Mouse (Mus musculus) urinary bladder, postnatal 36 days (tissue): ENCODE measurements around the gene Mpz.
"Not testable (repeated sequence)": the region's sequence is repeated elsewhere in the genome, so short reads cannot be mapped to it uniquely, and the experiment has no call there.

Experiments
- DNase-seq, 2 experiments: peaks; one replicate each; pipeline ENCODE4 v3.0.0; 2022; ENCODE audit warnings: low spot score in 2 of 2, mixed read lengths in 1 of 2

Mpz gene

DNA sequence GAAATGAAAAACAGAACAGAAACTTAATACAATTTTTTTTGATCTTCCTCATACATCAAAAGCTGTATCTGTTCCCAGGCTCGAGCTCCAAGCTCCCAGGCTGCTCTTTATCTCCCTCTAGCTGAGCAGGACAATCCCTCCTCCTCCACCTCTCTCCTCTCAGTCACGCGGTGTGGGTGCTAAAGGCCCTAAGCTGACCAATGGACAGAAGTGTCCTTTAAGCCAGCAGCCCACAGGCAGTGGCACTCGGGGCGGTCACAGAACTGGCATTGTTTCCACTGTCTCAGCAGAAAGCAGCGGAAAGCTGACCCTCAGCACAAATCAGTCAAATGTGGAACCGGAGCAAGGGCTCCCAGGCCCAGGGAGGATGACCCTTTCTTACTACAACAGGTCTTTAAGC lies 21.3 kb upstream of the Mpz start:
- no peak for DNase-seq

DNA sequence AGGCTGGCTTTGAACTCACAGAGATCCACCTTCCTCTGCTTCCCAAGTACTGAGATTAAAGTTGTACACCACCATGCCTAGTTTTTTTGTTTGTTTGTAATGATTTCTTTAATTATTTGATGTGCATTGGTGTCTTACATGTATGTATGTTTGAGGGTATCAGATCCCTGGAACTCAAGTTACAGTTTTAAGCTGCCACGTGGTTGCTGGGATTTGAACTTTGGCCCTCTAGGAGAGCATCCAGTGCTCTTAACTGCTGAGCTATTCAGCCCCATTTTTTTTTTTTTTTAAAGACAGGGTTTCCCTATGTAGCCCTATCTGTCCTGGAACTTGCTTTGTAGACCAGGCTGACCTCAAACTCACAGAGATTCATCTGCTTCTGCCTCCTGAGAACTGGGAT lies 19.5 kb upstream of the Mpz start:
- DNase-seq: no peak

- DNase-seq: no peak
Measured at GRCm38 (mm10) chr1:171135600-171135999, 14.9 kb upstream of the Mpz start.

DNA sequence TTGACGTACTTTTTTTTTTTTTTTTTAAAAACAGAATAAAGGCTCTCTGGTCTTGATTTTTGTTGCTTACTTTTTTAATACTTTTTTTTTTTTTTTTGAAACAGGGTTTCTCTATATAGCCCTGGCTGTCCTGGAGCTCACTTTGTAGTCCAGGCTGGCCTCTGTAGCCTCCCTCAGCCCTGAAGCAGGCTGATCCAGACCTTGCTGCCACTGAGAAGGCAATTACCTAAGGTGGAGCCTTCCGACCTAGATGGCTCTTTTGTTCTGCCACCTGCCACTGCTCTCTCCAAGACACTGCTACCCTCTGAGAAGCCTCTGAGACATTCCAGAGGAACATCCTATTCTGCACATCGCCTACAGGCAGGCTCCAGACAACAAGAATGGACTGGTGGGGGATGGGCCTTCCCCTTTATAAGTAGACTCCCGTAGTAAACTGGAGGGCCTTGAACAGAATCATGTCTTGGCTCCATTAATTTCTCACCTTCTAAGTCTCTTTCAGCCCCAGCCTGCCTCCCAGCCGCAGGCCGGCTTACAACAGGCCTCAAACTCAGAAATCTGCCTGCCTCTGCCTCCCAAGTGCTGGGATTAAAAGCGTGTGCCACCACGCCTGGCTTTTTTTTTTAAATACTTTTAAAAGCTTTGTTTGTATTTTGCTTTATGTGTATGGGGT lies 12.9 kb upstream of the Mpz start:
- DNase-seq: not testable (repeated sequence)

DNA sequence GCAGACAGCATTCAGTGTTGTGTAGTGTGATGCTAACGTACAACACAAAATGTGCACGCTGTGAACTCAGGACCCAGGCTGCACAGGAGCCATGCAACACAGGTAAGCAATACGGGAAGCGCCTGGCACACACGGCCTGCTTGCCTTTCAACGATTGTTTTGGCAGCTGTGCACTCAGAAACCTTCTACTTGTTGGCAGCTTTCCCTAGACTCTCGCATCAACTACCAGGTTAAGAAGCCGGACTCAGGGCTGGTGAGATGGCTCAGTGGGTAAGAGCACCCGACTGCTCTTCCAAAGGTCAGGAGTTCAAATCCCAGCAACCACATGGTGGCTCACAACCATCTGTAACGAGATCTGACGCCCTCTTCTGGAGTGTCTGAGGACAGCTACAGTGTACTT lies 7.5 kb upstream of the Mpz start:
- DNase-seq: not testable (repeated sequence)

DNA sequence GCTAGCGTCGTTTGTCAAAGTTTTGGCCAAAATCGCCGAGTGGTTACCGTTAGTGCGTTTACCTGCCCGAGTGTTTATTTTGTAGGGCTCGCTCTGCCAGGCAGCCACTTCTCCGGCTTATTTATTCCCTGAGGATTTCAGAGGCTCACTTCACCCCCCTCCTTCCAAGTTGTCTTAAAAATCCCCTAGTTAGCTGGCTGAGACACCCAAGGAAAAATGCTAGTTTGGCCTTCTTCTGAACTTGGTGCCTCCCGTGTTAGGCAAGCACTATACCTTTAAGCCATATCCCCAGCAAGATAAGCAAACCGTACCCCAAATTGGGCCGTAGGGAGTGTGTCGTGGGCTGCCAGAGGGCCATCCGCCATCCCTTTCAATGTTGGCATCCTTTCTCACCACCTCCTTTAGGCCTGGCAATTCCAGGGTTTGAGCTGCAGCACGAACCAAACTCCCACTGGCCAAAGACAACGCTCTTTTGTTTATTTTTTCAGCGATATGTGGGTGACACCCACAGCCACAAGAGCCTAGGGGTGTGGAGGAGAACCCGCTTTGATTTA lies 404 bp downstream of the Mpz start:
- DNase-seq: peak in 1 of 2 experiments; percentile 11

DNA sequence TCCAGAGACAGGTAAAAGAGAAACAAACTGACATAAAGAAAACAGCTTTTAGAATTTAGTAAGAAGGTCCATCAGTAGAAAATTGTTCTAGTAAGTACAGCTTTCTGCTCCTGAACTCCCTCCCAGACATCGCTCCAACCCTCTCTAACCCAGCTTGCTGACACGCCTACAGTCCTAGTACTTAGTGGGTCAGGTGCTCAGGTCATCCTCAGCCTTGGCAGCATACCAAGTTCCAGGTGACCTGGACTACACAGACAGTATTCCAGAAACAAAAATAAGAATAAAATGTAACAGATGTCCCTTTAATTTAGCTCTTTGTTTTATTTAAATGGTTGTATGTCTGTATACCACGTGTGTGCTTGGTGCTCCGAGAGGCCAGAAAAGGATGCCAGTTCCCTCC lies 1.5 kb downstream of the Mpz start:
- DNase-seq: no peak

DNA sequence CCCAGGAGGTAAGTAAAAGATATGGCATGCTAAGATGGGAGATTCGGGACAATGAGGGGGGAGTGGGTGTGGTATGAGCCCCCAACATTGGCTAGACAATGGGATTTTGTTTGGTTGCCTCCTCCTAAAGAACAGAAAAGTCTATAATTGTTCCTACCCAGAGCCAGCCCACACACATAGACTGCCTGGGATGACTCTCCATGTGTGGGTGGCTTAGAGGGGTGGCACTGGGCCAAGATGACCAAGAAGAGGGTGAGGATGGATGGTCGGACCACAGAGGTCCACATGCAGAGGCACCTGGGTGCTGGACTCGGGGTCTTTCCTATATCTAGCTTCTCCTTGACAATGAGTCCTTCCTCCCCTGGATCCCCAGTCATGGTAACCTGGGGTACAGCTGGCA lies 6.1 kb downstream of the Mpz start:
- no peak for DNase-seq

GRCm38 (mm10) chr1:171157965-171158364 lies 7.5 kb downstream of the Mpz start:
- DNase-seq: no peak

DNA sequence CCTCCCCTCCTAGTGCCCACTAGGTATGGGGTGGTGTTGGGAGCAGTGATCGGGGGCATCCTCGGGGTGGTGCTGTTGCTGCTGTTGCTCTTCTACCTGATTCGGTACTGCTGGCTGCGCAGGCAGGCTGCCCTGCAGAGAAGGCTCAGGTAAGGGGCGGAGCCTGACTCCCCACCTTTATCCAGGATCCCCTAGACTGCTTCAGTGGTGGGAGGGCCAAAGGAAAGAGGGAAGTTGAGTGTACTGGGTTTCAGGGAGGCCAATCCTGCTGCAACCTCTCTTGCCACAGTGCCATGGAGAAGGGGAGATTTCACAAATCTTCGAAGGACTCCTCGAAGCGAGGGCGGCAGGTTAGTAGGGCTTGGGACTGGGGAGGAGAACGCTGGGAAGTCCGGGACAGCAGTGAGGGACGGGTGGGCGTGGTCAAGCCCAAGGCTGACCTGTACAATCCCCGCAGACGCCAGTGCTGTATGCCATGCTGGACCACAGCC lies 9.0 kb downstream of the Mpz start:
- DNase-seq: peak; percentile 13 to 15

DNA sequence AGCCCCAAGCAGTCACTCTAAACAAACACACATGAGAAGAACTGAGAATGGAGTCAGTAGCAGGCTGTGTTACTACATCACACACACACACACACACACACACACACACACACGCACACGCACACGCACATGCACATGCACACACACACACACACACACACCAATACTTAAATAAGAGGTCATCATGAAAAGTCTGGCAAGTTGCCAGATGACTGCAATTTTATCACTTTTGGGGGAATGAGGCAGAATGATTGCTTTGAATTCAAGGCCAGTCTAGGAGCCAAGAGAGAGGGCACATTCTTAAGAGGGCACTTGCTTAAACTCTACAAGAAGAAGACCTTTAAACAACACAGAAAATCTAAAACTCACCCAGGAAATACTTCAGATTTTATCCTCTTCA lies 12.0 kb downstream of the Mpz start:
- DNase-seq: no peak

DNA sequence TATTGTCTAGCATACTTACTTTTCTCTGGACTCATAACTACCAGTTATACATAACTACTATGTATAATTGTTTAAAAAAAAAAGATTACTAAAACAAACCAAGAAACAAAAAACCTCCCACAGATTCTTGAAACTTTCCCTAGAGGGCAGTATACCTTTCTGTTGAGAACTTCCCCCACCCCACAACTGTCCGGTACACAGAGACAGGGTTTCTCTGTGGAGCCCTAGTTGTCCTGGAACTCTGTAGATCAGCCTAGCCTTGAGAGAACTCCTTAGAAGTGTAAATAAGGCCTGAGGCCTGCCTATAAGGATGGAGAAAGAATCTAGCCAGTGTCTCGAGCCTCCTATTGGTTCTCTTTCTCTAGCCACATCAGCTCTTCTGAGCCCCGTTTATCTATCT lies 13.7 kb downstream of the Mpz start:
- no peak for DNase-seq

DNA sequence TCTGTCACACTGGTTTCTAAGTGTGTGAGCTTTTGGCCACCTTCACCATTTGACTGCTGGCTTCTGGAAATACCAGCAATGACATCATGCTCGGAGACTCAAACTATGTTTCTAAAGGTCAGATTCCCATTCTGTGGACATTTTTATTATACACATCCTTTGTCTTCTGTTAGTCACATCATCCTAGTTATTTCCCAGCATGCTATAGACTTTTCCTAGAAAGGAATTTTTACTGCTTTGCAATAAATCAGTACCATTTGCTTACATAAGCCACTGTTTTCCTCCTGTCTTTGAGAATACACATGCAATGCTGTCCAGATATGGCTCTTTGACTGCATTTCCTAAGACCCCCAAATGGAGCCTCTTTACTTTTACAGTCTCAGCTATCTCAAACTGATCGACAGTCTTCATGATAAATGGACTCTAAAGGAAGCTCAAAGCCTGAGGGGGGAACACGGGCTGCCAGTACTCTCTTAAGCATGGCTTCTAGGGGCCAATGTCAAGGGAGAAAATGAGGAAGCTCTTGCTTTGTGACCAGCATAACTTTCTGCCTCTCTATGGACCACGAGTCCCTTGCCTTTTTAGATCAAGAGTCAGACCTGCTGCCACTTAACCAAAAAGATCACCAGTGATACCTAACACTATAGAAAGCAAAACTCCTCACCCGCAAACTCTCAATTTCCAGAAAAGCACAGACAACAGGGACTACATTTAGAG lies 15.3 kb downstream of the Mpz start:
- no peak for DNase-seq

- DNase-seq: no peak
Measured at GRCm38 (mm10) chr1:171168906-171169305, 18.4 kb downstream of the Mpz start.

DNA sequence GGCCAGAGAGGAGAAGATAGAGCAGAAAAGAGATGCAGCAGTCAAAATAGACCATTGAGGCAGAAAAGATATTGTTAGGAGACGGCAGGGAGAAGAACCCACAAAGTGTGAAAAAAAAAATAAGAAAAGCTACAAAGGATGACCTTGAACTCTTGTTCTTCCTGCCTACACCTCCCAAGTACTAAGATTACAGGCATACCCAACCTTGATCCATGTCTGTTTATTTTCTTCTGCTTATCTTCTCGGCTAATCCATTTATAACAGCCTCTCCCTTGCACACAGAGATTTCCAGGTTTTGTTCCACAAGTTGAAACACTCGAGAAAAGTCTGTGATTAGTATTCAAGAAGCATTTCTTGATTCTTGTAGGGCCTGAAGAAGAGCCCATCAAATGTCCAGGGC lies 19.4 kb downstream of the Mpz start:
- DNase-seq: no peak

- no peak for DNase-seq
Measured at GRCm38 (mm10) chr1:171171138-171171537, 20.6 kb downstream of the Mpz start.

DNA sequence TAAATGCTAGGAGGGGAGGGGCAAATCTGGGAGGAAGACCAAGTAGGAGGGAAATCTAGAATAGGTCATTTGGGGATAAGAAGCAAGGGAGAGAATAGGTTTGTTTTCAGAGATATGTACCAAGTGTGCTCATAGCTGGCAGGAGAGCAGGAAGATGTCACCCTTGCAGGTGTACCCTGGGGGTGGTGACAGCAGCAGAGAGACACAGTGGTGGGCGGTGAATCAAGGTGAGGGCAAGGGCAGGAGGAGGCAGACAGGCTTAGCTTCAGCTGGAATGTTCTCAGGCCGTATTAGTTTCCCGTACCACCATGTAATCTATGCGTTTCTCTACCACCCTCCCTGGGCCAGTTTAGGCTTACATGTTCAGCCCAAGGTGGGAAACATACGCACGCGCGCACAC lies 22.3 kb downstream of the Mpz start:
- no peak for DNase-seq

DNA sequence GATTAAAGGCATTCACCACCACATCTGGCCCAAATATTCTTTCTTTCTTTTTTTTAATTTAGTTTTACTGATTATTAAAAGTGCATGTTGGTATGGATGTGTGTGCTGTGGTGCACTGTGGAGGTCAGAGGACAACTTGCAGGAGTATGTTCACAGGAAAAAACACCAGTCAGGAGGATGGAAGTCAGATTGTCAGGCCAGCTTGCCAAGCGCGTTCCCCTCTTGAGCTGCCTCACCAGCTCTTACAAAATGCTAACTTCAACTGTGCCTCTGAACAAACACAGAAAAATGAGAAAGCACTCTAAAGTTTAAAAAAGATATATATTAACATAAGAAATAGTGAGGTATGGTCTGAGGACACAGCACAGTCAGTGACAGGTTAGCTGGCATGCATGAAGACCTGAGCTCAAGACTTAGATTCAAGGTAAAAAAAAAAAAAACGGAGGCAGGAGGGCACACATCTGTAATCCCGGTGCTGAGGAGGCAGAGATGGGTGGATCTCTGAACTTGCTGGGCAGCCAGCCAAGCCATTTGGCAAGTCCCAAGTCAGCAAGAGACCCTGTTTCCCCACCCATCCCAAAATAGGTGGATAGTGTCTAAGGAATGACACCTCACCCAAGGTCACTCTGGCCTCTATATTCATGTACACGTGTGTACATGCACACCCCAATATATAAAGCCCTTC lies 29.1 kb downstream of the Mpz start:
- no peak for DNase-seq

GRCm38 (mm10) chr1:171183025-171183424 lies 32.5 kb downstream of the Mpz start:
- DNase-seq: no peak

GRCm38 (mm10) chr1:171183620-171184019 lies 33.1 kb downstream of the Mpz start:
- no peak for DNase-seq

- peak; percentile 64 to 69 for DNase-seq
Measured at GRCm38 (mm10) chr1:171184314-171184713, 33.8 kb downstream of the Mpz start.

DNA sequence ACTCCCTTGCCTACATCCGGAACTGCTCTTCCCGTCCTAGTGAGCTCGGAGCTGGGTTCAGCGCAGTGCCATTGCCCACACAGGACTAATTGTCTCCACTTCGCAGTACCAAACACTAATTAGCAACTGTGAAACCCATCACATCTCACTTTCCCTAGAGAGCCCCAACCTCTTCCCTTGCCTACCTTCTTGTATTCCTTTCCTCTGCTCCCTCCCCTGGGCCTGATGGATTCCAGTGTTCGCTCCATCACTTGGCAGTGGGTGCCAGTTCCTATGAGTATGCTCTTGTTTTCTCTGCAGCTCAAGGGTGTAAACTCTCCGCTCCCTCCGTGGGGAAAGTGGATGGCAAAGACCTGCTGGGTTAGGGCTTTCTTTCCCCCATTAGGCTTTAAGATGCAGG lies 35.1 kb downstream of the Mpz start:
- DNase-seq: no peak
